Mouse (Mus musculus) inflammation-experienced regulatory T-cells, adult 6 months (primary cell): ENCODE results near the gene Tpsg1. TPM values are rescaled to one million over a fixed set of nuclear protein-coding genes. Genes with fewer than 3 reads are reported as not detected.

ENCODE experiments used
- ATAC-seq: one replicate; pipeline ENCODE4 v1.8.0; 2017
- polyA plus RNA-seq, 3 experiments: library from polyadenylated mRNA; unstranded; fragments of 100-300 nt; shearing (Covaris generic); gene quantifications; one replicate each; pipeline ENCODE4 v1.2.1; 2017

Gene Tpsg1
- polyA plus RNA-seq = not detected

DNA sequence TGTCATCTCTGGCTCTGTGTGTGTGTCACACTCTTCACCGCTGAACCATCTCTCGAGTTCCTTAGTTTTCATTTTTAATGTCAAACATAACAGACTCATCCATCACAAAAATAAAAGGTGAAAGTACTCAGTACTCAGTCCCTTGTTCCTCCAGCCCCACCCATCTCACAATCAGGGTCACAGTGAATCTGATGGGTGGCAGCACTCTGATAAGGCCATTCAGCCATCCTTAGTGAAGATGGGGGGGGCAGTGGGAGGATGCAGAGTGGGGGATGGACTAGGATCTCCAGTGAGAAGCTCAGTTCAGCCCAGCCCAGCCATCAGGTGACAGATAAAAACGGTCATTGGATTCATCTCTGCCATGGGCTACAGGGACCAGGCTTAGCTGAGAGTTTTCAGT is at the start of gene Tpsg1:
Gene Tpsg1, plus strand, starts transcription at position 301 of the 400 bp plus-strand sequence.
- no peak for ATAC-seq

DNA sequence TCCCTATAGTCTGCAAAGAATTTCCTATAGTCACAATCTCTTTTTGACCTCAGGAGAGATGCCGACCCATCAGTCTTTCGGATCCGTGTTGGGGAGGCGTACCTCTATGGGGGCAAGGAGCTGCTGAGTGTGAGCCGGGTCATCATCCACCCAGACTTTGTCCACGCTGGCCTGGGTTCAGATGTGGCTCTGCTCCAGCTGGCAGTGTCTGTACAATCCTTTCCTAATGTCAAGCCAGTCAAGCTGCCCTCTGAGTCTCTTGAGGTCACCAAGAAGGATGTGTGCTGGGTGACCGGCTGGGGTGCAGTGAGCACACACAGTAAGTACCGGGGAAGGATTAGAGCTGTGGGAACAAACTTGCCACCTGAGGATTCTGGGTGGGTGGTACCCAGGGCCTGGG is 48.3 kb upstream of the Tpsg1 start:
- no peak for ATAC-seq

DNA sequence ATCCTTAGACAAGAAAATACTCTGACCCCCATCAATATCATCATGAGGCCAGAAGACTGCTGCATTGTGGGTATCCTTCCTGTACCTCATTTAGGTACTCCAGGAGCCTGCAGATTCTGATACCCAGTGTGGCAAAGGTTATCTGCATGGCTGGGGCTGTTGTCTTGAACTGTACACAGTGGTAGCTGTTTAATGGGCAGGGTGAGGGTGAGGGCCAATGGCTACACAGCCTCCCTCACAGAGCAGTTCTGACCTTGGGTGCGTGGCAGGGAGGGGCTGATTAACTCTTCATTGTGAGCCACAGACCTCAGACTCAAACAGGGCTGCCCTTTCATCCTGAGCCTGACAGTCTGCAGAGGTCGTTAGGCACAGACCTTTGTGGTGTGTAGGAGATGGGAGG is 46.1 kb upstream of the Tpsg1 start:
- no peak for ATAC-seq

DNA sequence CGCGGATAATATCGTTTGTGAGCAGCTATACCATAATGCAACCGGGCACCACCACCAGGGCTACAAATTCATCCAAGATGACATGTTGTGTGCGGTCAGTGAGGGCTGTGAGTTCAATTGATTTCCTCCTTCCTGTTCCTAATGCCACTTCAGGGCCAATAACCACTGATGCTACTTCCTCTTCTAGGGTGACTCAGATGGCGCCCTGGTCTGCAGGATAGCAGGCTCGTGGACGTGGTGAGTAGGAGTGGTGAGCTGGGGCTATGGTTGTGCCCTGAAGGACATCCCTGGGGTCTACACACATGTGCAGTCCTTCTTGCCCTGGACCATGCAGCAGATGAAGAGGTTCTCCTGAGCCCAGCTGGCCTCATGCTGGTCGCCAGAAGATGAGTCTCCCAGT is 36.8 kb upstream of the Tpsg1 start:
- ATAC-seq = no peak

DNA sequence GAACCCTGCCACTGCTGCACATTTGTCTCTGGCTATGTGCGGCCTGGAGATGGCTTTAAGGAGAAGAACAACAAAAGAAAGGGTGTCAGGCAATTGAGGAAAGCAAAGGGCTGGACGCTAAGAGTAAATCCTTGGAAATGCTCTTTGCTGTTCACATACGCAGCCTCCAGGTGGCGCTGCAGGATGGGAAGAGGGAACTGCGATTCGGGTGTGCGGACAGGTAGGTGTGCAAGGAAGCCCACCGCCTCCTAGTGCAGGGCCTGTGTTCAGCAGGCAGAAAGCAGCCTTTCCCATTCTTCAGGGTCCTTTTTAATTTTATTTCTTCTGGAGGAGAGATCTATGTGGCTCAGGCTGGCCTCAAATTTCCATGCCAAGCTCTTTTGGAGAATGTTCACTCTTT is 35.1 kb upstream of the Tpsg1 start:
- ATAC-seq = no peak

DNA sequence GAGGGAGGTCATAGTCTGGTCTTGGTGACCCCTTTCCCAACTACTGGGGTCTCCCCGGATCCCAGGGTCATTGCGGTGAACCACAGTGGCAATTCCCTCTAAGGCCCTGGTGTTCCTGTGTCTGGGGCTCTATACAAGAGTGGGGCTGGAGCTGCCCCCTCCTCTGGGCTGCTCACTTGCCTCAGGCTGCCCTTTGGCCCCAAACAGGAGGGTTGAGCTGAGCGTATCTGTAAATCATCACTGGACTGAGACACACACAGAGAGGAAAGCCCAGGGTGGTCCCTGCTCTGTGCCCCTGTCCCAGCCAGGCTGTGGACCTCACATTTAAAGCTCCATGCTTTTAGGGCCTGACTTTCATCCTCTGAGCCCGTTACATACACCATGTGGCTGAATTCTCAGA is 30.9 kb upstream of the Tpsg1 start:
- ATAC-seq = no peak

DNA sequence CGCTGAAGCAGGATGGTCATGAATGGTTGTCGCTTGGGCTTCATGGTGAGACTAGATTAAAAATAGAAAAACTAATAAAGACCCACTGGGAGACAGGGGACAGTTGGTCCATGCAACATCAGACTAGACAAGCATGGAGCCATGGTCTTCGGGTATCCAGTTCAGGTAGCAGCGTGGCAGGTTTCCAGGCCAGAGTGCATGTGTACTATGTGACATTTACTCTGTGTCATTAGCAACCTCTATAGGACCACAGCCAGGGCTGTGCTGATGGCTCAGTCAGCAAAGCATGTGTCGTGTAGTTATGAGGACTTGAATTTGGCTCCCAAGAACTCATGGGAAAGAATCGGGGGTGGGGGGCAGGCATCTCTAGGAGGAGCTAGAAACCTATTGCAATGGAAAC is 29.1 kb upstream of the Tpsg1 start:
- no peak for ATAC-seq

DNA sequence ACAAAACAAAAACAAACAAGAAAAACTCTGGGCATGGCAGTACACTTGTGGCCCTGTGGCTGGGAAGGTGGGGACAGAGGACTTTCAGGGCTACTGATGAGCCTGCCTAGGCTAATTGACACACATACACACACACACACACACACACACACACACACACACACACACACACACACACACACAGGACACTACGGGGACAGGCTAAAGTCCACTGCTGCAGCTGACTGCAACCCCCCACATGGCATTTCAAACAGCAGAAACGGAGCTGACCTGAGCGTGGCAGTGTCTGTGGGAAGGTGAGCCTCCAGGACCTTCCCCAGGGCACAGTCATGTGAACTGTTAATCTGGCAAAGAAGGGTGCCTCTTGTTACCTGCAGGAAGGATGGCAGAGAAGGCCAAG is 27.6 kb upstream of the Tpsg1 start:
- ATAC-seq = no peak

DNA sequence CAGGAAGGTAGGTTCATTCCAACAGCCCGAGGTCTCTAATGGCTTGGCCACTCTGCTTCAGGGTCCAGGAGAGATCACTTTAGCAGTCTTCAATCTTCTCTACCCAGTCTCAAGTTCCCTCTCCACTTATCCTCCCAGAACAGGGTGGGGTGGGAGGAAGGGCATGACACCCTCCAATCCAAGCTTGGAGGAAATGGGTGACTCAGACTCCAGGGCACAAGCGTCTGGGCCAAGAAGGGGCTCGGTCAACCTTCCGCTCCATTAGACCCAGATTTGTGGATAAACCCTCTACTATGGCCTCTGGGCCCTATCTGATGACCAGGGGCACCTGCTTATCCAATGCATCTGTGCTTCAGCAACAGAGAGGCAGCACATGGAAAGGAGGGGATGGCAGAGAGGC is 23.6 kb upstream of the Tpsg1 start, which contains the start of gene Tpsab1:
Gene Tpsab1, minus strand, starts transcription at position 101 of the 400 bp plus-strand sequence.
- no peak for ATAC-seq

DNA sequence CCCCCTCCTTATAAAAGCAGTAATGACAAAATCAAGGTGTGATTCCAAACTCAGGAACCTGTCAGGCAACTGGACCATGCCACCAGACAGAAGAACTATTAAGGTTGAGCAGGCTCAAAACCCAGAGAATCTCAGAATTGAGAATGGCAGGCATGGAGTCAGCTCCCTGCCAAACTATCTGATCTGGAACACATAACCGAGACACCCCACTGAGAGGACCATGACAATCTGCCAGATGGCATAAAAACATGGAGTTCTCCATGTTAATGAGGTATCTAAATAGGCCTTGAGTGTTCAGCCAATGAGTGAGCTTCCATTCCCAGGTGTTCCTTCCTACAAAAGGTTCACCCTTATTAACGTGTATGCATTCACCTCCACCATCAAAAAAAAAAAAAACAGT is 7.8 kb upstream of the Tpsg1 start:
- no peak for ATAC-seq

DNA sequence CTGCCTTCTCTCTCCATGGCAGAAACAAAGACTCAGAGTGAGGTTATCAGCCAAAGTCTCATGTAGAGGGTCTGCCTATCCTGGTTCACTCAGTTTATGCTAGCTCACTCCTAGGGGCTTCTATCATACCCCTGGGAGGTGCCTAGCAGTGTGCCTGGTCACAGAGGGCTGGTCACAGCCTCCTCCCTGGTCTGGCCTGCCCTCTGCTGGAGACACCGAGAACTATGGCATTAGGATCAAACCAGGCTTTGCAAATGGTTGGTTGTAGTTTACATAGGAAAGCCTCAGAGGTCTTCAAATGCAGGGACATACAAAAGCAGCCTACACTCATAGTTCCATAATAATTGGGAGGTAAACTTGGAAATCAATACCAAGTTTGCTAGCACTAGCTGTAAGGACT is 5.3 kb upstream of the Tpsg1 start:
- ATAC-seq = no peak

DNA sequence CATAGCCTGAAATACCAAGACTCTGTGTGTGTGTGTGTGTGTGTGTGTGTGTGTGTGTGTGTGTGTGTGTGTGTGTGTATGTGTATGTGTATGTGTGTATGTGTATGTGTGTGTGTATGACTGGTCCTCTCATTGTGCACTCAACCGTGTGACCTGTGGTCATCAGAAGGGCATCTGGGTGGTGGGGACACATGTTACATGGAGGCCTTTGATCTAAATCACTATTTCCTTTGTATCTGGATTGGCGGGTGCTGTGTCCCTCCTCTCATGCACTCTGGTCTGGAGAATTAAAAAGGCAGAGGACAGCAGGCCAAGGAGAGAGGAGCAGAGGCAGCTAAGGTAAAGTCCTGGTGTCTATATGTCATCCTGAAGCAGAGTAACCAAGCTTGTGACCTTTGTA is 3.1 kb upstream of the Tpsg1 start, which contains the start of gene Tpsb2:
Gene Tpsb2, plus strand, starts transcription at position 301 of the 400 bp plus-strand sequence.
- ATAC-seq = no peak

DNA sequence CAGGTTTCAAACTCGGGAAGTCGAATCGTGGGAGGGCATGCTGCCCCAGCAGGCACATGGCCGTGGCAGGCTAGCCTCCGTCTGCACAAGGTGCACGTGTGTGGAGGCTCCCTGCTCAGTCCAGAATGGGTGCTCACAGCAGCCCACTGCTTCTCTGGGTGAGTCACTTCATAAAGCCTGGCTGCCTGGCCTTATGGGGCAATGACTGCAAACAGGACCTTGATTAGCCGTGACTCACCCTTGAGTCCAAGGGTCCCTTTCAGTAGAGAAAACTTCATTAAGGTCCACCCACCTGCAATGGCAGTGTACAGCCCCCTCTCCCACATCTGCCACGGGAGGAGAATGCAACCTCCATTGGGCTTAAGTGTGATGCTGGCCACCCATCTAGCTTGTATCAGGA is 3.4 kb downstream of the Tpsg1 start:
- no peak for ATAC-seq

DNA sequence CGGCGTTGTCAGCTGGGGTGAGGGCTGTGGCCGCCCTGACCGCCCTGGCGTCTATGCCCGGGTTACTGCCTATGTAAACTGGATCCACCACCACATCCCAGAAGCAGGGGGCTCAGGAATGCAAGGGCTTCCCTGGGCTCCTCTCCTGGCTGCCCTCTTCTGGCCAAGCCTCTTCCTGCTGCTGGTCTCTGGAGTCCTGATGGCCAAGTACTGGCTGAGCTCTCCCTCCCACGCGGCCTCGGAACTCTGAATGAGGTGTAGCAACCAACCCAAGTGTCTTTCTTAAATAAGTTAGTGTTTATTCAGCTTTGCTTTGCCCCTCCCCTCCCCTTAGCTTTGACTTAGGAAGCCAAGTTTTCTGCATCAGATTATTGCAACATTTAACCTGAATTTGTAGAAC is 4.9 kb downstream of the Tpsg1 start:
- no peak for ATAC-seq

DNA sequence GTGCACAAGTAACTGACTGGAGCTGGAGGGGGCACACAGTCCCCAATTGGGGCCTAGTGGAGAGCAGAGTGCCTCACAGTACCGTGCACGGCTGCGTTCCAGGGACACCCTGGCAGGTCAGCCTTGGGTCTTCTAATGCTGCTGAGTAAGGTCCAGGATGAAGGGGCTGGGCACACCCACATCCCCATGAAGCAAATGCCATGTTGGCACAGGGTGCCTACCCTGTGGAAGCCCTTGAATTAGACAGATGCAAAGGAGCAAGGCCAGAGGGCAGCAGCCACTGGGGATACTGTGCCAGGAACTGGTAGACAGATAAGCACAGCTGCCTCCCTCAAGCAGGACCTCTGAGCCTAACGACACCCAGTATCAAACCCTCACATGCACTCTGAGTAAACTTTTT is 25.5 kb downstream of the Tpsg1 start:
- no peak for ATAC-seq

DNA sequence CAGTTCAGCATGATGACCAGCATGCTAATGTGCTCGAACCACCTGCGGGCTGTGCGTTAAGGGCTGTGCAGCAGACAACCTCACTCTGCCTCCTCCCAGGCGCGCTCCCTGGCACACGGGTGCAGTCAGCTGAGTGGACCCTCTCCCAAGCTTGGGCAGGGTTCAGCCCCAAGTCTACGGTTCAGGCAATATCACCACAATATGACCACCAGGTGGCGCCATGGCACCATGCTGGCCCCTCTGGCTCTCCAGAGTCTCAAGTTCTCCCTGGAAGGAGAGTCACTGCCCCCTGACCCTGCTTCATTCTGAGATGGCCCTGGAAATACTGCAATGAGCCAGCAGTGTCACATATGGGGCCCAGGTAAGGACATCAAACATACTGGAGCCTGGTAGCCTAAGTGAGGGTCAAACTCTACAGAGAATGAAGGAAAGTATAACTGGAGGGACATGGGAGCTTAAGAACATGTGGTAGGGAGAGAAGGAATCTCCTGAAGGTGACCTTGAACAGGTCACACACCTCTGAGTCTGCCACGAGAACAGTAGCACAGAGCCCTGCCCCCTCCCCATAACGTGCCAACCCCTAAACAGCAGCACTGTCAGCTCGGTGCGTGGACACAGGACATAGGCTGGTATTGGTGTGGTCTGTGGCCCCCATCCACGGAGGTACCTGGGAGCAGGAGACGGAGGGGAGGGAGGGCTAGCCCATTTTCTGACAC is 28.9 kb downstream of the Tpsg1 start:
- no peak for ATAC-seq

DNA sequence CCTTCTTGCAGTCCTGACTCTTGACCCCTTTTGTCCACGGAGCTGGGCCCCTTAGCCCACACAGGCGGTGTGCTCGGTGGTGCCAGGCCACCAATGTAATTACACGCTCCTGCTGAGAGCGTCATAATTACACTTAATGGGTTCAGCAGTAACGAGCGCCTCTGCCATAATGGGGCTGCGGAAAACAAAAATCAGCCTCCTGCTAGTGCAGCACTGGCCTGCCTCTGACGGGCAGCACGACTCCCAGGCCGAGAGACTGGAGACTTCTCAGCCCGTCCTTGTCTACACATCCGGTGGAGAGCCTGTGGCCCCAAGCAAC is 29.4 kb downstream of the Tpsg1 start:
- no peak for ATAC-seq

DNA sequence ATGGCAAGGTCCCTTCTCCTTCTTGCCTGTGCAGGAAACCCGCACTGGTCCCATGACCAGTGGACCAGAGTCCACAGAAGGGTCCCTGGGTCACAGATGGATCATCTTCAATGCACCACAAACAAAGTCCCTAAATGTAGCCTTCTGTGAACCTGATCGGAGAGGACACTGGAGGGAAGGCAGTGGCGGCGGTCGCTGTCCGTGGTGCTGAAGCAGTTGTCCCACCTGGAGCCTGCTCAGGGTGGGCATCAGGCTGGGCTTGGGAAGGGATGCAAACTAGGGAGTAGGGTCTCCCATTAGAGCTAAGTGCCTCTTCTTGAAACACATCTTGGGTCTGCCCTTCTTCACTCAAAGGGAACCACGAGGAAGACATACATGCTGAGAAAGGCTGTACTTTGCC is 31.4 kb downstream of the Tpsg1 start:
- ATAC-seq = no peak

DNA sequence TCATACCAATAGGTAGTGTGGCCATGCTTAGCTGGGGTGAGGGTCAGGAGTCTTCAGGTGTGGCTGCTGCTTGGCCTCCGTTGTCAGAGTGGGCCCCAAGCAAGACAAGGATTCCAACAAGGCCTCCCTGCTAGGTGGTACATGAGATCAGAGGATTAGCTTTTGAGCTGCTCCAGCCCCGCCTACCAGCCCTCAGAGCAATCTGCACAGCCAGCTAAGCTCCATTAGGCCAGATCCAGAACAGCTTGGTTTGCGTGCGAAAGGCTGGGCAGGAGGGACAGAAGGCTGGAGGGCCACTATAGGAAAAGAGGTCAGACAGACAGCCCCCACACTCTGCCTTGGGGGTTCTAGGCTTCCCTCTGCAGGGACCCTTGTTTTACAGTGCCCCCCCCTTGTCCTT is 32.4 kb downstream of the Tpsg1 start:
- ATAC-seq = no peak

DNA sequence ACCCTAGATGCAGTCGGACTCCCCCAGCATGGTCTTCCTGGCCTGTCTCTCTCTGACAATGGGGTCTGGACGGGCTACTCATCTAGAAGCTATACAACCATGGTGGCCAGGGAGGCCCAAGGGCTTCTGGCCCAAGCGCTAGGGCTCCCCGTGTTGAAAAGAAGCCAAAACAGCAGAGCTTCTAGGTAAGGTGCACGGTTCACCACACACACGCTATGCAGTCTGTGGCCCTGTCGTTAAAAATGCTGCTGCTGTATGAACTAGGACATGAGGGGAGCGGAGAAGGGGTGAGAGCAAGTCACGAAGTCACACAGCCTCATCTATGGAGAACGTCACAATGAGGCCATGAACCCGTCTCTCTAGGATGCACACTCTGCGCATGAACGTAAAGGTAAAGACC is 33.2 kb downstream of the Tpsg1 start:
- no peak for ATAC-seq

DNA sequence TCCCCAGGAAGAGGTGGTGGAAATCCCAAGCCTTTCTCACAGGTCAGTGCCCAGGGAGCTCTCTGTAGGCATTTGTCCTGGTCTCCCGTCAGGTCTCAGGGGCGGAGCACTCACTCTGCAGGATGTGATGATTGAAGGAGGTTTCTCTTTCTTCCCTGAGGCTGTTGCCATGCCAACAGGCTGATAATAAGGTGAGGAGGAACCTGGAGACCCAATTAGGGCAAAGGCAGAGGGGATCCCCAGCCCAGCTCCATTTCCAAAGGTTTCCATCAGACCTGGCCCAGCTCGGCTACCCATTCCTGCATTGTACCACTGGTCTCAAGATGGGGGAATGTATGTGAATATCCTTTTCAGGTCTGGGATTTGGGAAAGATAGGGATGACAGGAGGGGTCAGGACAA is 35.1 kb downstream of the Tpsg1 start:
- ATAC-seq = no peak

DNA sequence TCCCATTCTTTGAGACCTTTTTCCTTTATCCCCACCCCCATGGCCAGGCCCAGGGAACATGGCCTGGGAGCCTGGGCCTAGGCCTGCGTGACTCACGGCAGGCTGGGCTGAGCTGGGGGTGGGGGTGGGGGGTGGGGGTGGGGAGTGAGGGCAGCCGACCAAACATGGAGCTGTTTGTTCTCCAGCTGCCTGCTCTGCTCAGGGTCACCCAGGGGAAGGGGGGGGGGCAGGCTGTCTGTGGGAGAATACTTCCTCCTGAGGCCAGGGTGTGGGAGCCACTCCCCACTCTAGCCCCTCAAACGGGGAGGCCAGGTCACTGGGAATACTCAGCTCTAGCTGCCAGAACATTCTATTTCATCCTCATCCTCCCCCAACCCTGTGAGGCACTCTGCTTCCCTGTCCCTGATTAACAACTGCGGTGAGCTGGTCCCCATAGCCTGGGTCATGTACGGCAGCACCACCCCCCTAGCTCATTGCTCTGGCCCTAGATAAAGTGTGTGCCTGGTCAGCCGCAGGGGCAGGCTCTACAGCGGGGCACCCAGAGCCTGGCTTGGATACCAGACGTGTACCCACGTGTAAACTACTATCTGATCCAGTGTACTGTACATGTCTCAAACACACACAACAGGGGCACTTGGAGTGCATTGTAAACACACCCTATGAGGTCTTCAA is 36.3 kb downstream of the Tpsg1 start:
- ATAC-seq = no peak

DNA sequence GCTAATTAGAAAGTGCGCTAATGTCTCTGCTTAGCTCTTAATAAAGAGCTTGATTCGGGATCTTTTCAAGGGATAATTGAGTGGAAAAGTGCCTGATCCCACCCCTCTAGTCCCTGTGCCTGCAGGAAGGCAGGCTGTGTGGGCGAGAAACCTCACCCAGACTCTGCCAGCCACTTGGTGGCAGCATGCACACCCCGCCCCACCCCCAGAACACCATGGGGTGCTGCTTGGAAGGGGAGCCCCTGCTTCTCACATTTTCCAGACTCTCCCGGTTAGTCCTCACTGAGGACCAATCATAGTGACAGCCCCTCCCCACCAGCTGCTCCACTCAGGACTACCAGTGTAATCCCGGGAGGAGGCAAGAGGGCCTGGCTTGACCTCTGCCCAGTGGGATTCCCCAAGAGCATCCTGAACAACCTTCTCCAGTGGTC is 37.0 kb downstream of the Tpsg1 start:
- no peak for ATAC-seq

DNA sequence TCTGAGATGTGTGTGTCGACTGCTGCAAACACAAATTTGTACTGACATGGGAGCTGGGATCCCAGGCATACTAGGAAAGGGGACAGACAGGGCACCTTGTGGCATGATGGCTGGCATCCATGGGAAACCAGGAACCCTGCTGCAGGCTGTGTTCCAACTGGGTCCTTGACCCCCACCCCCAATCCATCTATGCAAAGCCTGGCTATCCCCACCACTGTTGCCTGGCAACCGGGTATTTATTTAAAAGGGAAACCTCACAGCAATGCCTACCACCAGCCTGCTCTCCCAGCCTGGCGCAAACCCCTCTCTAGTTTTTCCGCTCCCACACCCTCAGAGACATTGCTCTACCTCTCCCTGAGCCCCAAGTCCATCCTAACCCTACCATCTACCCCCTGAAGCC is 38.3 kb downstream of the Tpsg1 start:
- no peak for ATAC-seq
